Mouse (Mus musculus) embryonic fibroblast, embryonic 13.5 days (primary cell): ENCODE data around the gene Gclc.

Experiments
- CTCF ChIP-seq: IDR thresholded peaks from 2 replicates; pipeline ENCODE4 v1.5.1; 2011; ENCODE audit warnings: mild to moderate bottlenecking, control low read depth, low read length, moderate library complexity, borderline replicate concordance; ENCODE audit not compliant: insufficient read depth
- POLR2A ChIP-seq: IDR thresholded peaks from 2 replicates; pipeline ENCODE4 v1.6.1; 2011; ENCODE audit warnings: low read depth, mild to moderate bottlenecking, control low read depth, low read length, moderate library complexity

DNA sequence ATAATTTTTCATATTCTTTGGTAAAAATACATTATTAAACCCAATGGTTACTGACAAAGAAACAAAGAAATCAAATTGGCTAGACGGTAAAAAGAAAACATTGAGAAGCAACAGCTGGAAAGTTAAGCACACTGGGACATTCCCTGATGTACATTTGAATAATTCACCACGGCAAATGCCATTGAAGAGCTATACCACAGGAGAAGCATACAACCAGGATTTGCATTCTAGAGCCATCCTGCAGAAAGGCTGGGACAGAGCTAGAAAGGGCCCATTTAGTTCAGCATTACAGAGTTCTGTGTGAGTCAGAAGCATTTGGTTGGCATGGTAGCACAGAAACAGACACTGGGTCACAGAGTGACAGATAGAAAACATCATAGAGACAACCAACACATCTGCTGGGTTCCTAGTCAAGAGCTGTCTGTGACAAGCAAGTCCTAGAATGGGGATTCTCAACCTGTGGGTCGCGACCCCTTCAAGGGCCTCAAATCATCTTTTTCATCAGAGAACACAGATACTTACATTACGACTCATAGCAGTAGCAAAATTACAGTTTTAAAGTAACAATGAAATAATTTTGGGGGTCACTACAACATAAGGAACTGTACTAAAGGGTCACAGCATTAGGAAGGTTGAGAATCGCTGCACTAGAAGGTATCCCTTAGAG is 28.2 kb upstream of the Gclc start:
- TF ChIP-seq CTCF (no peak), POLR2A (no peak)
